Mouse (Mus musculus): ENCODE measurements at regions not wholly inside any gene's neighbourhood (a gene's known extent, or its start where the extent isn't known, plus 50 kb on each side); places are given as distances from the start of the nearest gene placed in this dataset.

- no peak overlapping the region for H3K27ac ChIP-seq (ENCODE audit: poor library complexity, severe bottlenecking)
- no peak overlapping the region for H3K4me3 ChIP-seq
- no peak for ATAC-seq (ENCODE audit: insufficient number of reproducible peaks, low FRiP score)
- peaks cover 8% of the 10 kb centered on the region for H3K9me3 ChIP-seq (replicated peaks)
- H3K4me2 ChIP-seq, result no peak overlapping the region
- H3K36me3 ChIP-seq, result no peaks in the 10 kb centered on the region
- H3K9ac ChIP-seq, result no peak overlapping the region
- no peaks in the 10 kb centered on the region for H3K27me3 ChIP-seq (replicated peaks)
- no peaks in the 10 kb centered on the region for H3K4me1 ChIP-seq (replicated peaks)
Observed at GRCm38 (mm10) chr12:11887291-11887690, 374.6 kb upstream of the Fam49a start.

- H3K4me2 ChIP-seq, result no peak overlapping the region
- H3K4me3 ChIP-seq, result no peak overlapping the region
- no peaks in the 10 kb centered on the region for H3K9me3 ChIP-seq (replicated peaks)
- no peaks in the 10 kb centered on the region for H3K4me1 ChIP-seq (replicated peaks)
- no peak overlapping the region for H3K27ac ChIP-seq (ENCODE audit: poor library complexity, severe bottlenecking)
- 70% methylated on average over 3 of the region's 3 CpGs for WGBS
- no peak for ATAC-seq (ENCODE audit: insufficient number of reproducible peaks, low FRiP score)
- H3K9ac ChIP-seq, result no peak overlapping the region
- no peaks in the 10 kb centered on the region for H3K27me3 ChIP-seq (replicated peaks)
- H3K36me3 ChIP-seq, result no peaks in the 10 kb centered on the region
Observed at GRCm38 (mm10) chr12:11899031-11899430, 362.9 kb upstream of the Fam49a start.

- H3K4me2 ChIP-seq, result no peak overlapping the region
- no peaks in the 10 kb centered on the region for H3K9me3 ChIP-seq (replicated peaks)
- no peak for ATAC-seq (ENCODE audit: insufficient number of reproducible peaks, low FRiP score)
- H3K27me3 ChIP-seq (replicated peaks), result no peaks in the 10 kb centered on the region
- H3K36me3 ChIP-seq, result no peaks in the 10 kb centered on the region
- H3K9ac ChIP-seq, result no peak overlapping the region
- H3K27ac ChIP-seq (ENCODE audit: poor library complexity, severe bottlenecking), result no peak overlapping the region
- H3K4me1 ChIP-seq (replicated peaks), result no peaks in the 10 kb centered on the region
- no peak overlapping the region for H3K4me3 ChIP-seq
- WGBS, result 75% methylated on average over 4 of the region's 4 CpGs
Observed at GRCm38 (mm10) chr12:11906588-11906987, 355.4 kb upstream of the Fam49a start.

Measured in heart, embryonic 12.5 days (tissue).